Mouse (Mus musculus): ENCODE results near the gene Tgm6.

GRCm38 (mm10) chr2:130118649-130119048 lies 6.4 kb downstream of the Tgm6 start:
- TF ChIP-seq CTCF (IDR thresholded peaks at IDR 0.05) (no peak), POLR2A (IDR thresholded peaks at IDR 0.05; ENCODE audit: insufficient read depth, low read depth, low read length) (no peak)

Data from heart, adult 2 months (tissue).